Mouse (Mus musculus) heart, postnatal 0 days (tissue): ENCODE measurements around the gene Dcaf17.

Experiments used
- CTCF ChIP-seq: IDR thresholded peaks from 2 replicates; pipeline ENCODE4 v1.5.1; 2016; ENCODE audit warnings: antibody characterized with exemption, control low read depth, low read depth
- EP300 ChIP-seq: IDR thresholded peaks from 2 replicates; pipeline ENCODE4 v1.6.1; 2016; ENCODE audit warnings: antibody characterized with exemption, low read depth

DNA sequence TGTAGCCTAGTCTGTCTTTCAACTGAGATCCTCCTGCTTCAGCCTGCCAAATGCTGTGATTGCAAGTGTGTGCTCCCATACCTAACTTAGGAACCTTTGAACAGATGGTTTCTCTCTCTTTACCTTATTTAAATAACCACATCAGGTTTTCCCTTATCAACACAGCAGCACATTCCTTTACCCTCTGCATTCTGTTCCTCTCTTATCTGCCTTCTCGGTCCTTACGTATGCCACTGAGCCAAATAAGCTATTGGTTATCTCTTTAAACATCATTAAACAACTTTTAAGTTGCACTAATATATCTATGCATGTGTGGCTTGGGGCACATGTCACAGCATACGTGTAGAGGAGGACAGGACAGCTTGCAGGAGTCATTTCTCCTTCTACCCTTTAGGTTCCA, 18.7 kb downstream of the Dcaf17 start:
- TF ChIP-seq CTCF (no peak), EP300 (no peak)
